Mouse (Mus musculus) layer of hippocampus, adult 9-10 months (tissue): Measurements from ENCODE around the gene Usp6nl.

Source experiments
- DNase-seq: peaks from one replicate; pipeline ENCODE4 v3.0.0; 2022; ENCODE audit warnings: low spot score

Usp6nl gene

GRCm38 (mm10) chr2:6414400-6414799 is 91.9 kb downstream of the Usp6nl start:
- DNase-seq, result no peak

GRCm38 (mm10) chr2:6417158-6417557 is 94.7 kb downstream of the Usp6nl start:
- no peak for DNase-seq

- DNase-seq, result no peak
Measured at GRCm38 (mm10) chr2:6423661-6424550, 101.4 kb downstream of the Usp6nl start.

- DNase-seq, result no peak
Measured at GRCm38 (mm10) chr2:6424851-6425250, 102.4 kb downstream of the Usp6nl start.

GRCm38 (mm10) chr2:6436085-6436950 is 113.9 kb downstream of the Usp6nl start:
- DNase-seq, result no peak

- DNase-seq, result no peak
Measured at GRCm38 (mm10) chr2:6441688-6442087, 119.2 kb downstream of the Usp6nl start.

- no peak for DNase-seq
Measured at GRCm38 (mm10) chr2:6442302-6442701, 119.8 kb downstream of the Usp6nl start.

- no peak for DNase-seq
Measured at GRCm38 (mm10) chr2:6444015-6444414, 121.5 kb downstream of the Usp6nl start.

- no peak for DNase-seq
Measured at GRCm38 (mm10) chr2:6444723-6445169, 122.3 kb downstream of the Usp6nl start.

- no peak for DNase-seq
Measured at GRCm38 (mm10) chr2:6445858-6446257, 123.4 kb downstream of the Usp6nl start.

GRCm38 (mm10) chr2:6448880-6449279 is 126.4 kb downstream of the Usp6nl start:
- no peak for DNase-seq

- no peak for DNase-seq
Measured at GRCm38 (mm10) chr2:6449656-6450055, 127.2 kb downstream of the Usp6nl start.

GRCm38 (mm10) chr2:6450544-6450943 is 128.1 kb downstream of the Usp6nl start:
- DNase-seq, result no peak

- DNase-seq, result no peak
Measured at GRCm38 (mm10) chr2:6454941-6455516, 132.6 kb downstream of the Usp6nl start.

GRCm38 (mm10) chr2:6459282-6460047 is 137.0 kb downstream of the Usp6nl start:
- DNase-seq, result no peak

GRCm38 (mm10) chr2:6462306-6462705 is 139.8 kb downstream of the Usp6nl start:
- no peak for DNase-seq

GRCm38 (mm10) chr2:6463772-6464661 is 141.6 kb downstream of the Usp6nl start:
- DNase-seq, result no peak

- DNase-seq, result no peak
Measured at GRCm38 (mm10) chr2:6466396-6466795, 143.9 kb downstream of the Usp6nl start.

- no peak for DNase-seq
Measured at GRCm38 (mm10) chr2:6467318-6467717, 144.9 kb downstream of the Usp6nl start.

- DNase-seq, result peak; percentile 68
Measured at GRCm38 (mm10) chr2:6469164-6469563, 146.7 kb downstream of the Usp6nl start.
